Mouse (Mus musculus): Measurements from ENCODE around the gene Gm26620. TPM values are rescaled to one million over a fixed set of nuclear protein-coding genes. Genes with fewer than 3 reads are reported as not detected.

Gene Gm26620
- under 1 TPM in 1 of 2 experiments, not detected in 1; 0.82 TPM for total RNA-seq (2023)

GRCm38 (mm10) chr1:170884978-170885561 is at the start of gene Gm26620, which contains the start of gene Dusp12:
Gm26620 (plus strand) TSS chr1:170885065.
Dusp12 (minus strand) TSS chr1:170885540.

GRCm38 (mm10) chr1:170867691-170868105 is 17.2 kb upstream of the Gm26620 start, which contains the start of gene Atf6:
Atf6 (minus strand) TSS chr1:170867771.

GRCm38 (mm10) chr1:170912891-170913615 is 28.2 kb downstream of the Gm26620 start, which contains the start of gene Fcrlb:
Fcrlb (minus strand) TSS chr1:170912941.

GRCm38 (mm10) chr1:170927378-170927777 is 42.5 kb downstream of the Gm26620 start, which contains the start of gene Fcrla:
Fcrla (minus strand) TSS chr1:170927583.

Other genes starting within 250 kb of the Gm26620 start
- 10 to 100 TPM; 28.1 to 33.2 TPM for gene Olfml2b, start 240.5 kb upstream of the Gm26620 start, total RNA-seq (2023)
- 10 to 100 TPM; 17.8 to 22.1 TPM for gene Atf6, start 17.3 kb upstream of the Gm26620 start, total RNA-seq (2023)
- 1 to 10 TPM; 4.1 to 4.6 TPM for gene Dusp12, start 475 bp downstream of the Gm26620 start, total RNA-seq (2023)
- gene Fcrlb, start 27.9 kb downstream of the Gm26620 start, total RNA-seq (2023): not detected
- gene Fcrla, start 42.5 kb downstream of the Gm26620 start, total RNA-seq (2023): 10 to 100 TPM in 1 of 2 experiments, 1 to 10 TPM in 1; 3.2 to 13.9 TPM
- 10 to 100 TPM; 96.5 to 99.9 TPM for gene Fcgr2b, start 91.5 kb downstream of the Gm26620 start, total RNA-seq (2023)
- gene Fcgr4, start 133.9 kb downstream of the Gm26620 start, total RNA-seq (2023): 10 to 100 TPM; 75.9 to 81.5 TPM
- 100 to 1,000 TPM; 411 to 427 TPM for gene Fcgr3, start 179.9 kb downstream of the Gm26620 start, total RNA-seq (2023)
- under 1 TPM; 0.67 to 0.73 TPM for gene Cfap126, start 228.9 kb downstream of the Gm26620 start, total RNA-seq (2023)